In the genomic region with DNA sequence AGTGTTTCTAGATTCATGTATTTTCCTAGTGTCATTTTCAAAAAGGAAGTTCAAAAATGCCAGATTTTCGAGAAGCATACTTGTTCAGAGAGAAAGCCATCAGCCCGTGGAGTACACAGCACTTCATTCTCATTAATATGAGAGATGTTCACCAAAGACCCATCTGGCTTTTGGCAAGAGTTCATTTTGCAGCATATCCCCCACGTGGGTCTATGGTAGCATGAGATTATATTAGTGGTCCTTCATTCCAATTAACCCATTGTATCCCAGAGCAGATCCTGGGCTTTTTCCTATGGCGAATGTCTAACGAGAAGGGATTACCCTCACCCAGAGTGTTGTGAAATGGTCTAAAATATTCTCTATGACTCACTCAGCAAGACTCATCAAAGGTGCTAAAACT, we compare ENCODE assay signal across 9 mouse cellular contexts.
DNase-seq lines count a peak whose midpoint lies in the region; ATAC-seq and TF ChIP-seq lines count a peak whose summit lies in the region.
"Had no signal": no experiment of that assay in that cellular context is flagged by ENCODE, and none has a peak within 500 bp of the region (broad histone marks: within the 10 kb centered on the region; RNA-seq: fewer than 3 reads in every experiment).

No protein-coding gene starts in this region.

- H3K4me3 ChIP-seq in left cerebral cortex, adult 2 months = no peak overlapping the region
- no peak overlapping the region for H3K4me3 ChIP-seq in forebrain, embryonic 12.5 days (replicated peaks)
- no peak overlapping the region for H3K4me3 ChIP-seq in hindbrain, embryonic 12.5 days
- H3K4me3 ChIP-seq in neural tube, embryonic 13.5 days = no peak overlapping the region
- H3K4me3 ChIP-seq: erythroblast, embryonic 14.5 days; heart, embryonic 10.5 days had no signal

- no peaks in the 10 kb centered on the region; the same call in 1 of the 2 replicates for H3K4me1 ChIP-seq in forebrain, embryonic 12.5 days
- H3K4me1 ChIP-seq in hindbrain, embryonic 12.5 days = peaks cover 8% of the 10 kb centered on the region; the same call in 1 of the 2 replicates
- H3K4me1 ChIP-seq in neural tube, embryonic 13.5 days (replicated peaks) = peaks cover 34% of the 10 kb centered on the region
- H3K4me1 ChIP-seq: heart, embryonic 10.5 days had no signal

- H3K27ac ChIP-seq in left cerebral cortex, adult 2 months = peak overlapping the region; percentile 68
- H3K27ac ChIP-seq in forebrain, embryonic 12.5 days = no peak overlapping the region
- H3K27ac ChIP-seq in hindbrain, embryonic 12.5 days = no peak overlapping the region
- H3K27ac ChIP-seq in neural tube, embryonic 13.5 days (replicated peaks) = peak overlapping the region; percentile 14; the same call in 1 of the 2 replicates
- H3K27ac ChIP-seq: heart, embryonic 10.5 days had no signal

- TF ChIP-seq CTCF in left cerebral cortex, adult 2 months (IDR thresholded peaks at IDR 0.05) = no peak

- no peaks in the 10 kb centered on the region for H3K9me3 ChIP-seq in forebrain, embryonic 12.5 days
- no peaks in the 10 kb centered on the region for H3K9me3 ChIP-seq in hindbrain, embryonic 12.5 days (replicated peaks)
- no peaks in the 10 kb centered on the region for H3K9me3 ChIP-seq in neural tube, embryonic 13.5 days
- H3K9me3 ChIP-seq: heart, embryonic 10.5 days had no signal

- no peaks in the 10 kb centered on the region for H3K27me3 ChIP-seq in forebrain, embryonic 12.5 days
- H3K27me3 ChIP-seq in hindbrain, embryonic 12.5 days = no peaks in the 10 kb centered on the region
- no peaks in the 10 kb centered on the region for H3K27me3 ChIP-seq in neural tube, embryonic 13.5 days

- peak; percentile 72 for ATAC-seq in forebrain, embryonic 12.5 days (ENCODE audit: low FRiP score)
- ATAC-seq in hindbrain, embryonic 12.5 days (ENCODE audit: low FRiP score) = peak; percentile 78
- peak; percentile 80 for ATAC-seq in neural tube, embryonic 13.5 days (ENCODE audit: low read depth)

- H3K36me3 ChIP-seq in forebrain, embryonic 12.5 days (replicated peaks) = no peaks in the 10 kb centered on the region
- no peaks in the 10 kb centered on the region for H3K36me3 ChIP-seq in hindbrain, embryonic 12.5 days
- H3K36me3 ChIP-seq in neural tube, embryonic 13.5 days = no peaks in the 10 kb centered on the region
- H3K36me3 ChIP-seq: heart, embryonic 10.5 days had no signal

- no peak for DNase-seq in left cerebral cortex, adult 2 months (ENCODE audit: extremely low spot score in 1 of 2, low spot score in 2 of 2)
- no peak for DNase-seq in left cerebral cortex, postnatal 10 days (ENCODE audit: extremely low spot score in 1 of 2, low spot score in 2 of 2)
- DNase-seq in kidney, adult 9 months = no peak
- DNase-seq in ovary, postnatal 36 days (ENCODE audit: low spot score) = no peak

- H3K4me2 ChIP-seq in forebrain, embryonic 12.5 days = no peak overlapping the region
- H3K4me2 ChIP-seq in hindbrain, embryonic 12.5 days (replicated peaks) = no peak overlapping the region
- no peak overlapping the region for H3K4me2 ChIP-seq in neural tube, embryonic 13.5 days

- intact Hi-C loops in left cerebral cortex, adult 2 months (cut with DNase I) = no loop called here
- intact Hi-C loops in left cerebral cortex, postnatal 10 days (cut with DNase I) = no loop called here

- no peak overlapping the region for H3K9ac ChIP-seq in forebrain, embryonic 12.5 days
- no peak overlapping the region for H3K9ac ChIP-seq in hindbrain, embryonic 12.5 days
- no peak overlapping the region for H3K9ac ChIP-seq in neural tube, embryonic 13.5 days

- 43% methylated on average over 5 of the region's 5 CpGs for WGBS in forebrain, embryonic 12.5 days
- 47% methylated on average over 5 of the region's 5 CpGs for WGBS in hindbrain, embryonic 12.5 days
- WGBS in neural tube, embryonic 13.5 days = 25% methylated on average over 5 of the region's 5 CpGs

Comparison
In these comparisons a context has a peak if more than half of its experiments do, and no peak if none do; other contexts are left out.
1. H3K27ac ChIP-seq: peak in left cerebral cortex, adult 2 months (single experiment) and neural tube, embryonic 13.5 days (single experiment); none in forebrain, embryonic 12.5 days (single experiment) and hindbrain, embryonic 12.5 days (single experiment).
2. Peak in every context shown above with its lines, with median percentiles within 50 percentile points of each other: ATAC-seq.